Mouse (Mus musculus): ENCODE results near the gene Orc5. TPM values are rescaled to one million over a fixed set of nuclear protein-coding genes. Genes with fewer than 3 reads are reported as not detected.
"Not testable (repeated sequence)": the region's sequence is repeated elsewhere in the genome, so short reads cannot be mapped to it uniquely, and the experiment has no call there.

Orc5 gene
- polyA plus RNA-seq, 1 experiment: 0.69 TPM

DNA sequence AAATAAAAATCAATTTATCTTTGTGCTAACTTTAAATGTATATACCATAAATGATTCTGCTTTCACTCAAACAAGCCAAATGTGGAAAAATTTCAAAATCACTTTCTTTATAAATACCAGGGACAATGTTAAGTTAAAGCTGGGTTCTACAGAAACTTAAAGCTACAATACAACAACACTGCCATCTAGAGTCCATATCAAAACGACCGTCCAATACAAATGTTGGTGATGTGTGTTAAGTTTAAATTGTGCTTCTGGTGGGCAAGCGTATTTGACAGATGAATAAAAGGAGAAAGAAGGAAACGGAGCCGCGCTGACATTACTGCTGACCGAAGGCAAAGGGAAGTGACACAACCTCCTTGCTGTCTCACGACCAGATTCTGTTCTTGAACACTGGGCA is 38.4 kb downstream of the Orc5 start:
- TF ChIP-seq GATA1 (IDR thresholded peaks at IDR 0.05; ENCODE audit: low read length): no peak
- TF ChIP-seq TAL1 (IDR thresholded peaks at IDR 0.05; ENCODE audit: low read length): no peak
- H3K27me3 ChIP-seq (ENCODE audit: control insufficient read depth): no peaks in the 10 kb centered on the region
- no peaks in the 10 kb centered on the region for H3K9me3 ChIP-seq (ENCODE audit: control insufficient read depth, low read length)
- H3K36me3 ChIP-seq (ENCODE audit: control insufficient read depth): peaks cover 66% of the 10 kb centered on the region
- H3K4me3 ChIP-seq (replicated peaks): no peak overlapping the region
- H3K4me1 ChIP-seq (ENCODE audit: control insufficient read depth): no peaks in the 10 kb centered on the region

DNA sequence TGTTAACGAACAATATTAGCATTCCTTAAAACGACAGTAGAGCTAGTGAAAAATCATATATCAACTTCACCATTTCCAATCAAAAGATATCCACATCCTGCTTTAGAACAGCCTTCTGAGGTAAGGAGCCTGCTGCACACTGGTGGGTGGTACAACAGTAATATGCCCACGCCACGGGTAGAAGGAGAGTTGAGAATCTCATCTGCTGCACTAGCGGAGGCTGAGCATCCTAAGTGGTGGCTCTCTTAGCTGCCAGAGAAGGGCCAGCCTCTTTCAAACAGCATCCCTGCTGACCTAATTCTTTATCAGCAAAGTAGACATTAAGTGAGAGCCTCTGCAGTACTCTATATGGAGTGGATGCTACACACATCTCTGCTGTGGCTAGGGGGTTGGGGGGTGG is 41.7 kb downstream of the Orc5 start:
- Histone ChIP-seq H3K27me3 (ENCODE audit: control insufficient read depth) (no peaks in the 10 kb centered on the region), H3K9me3 (ENCODE audit: control insufficient read depth, low read length) (no peaks in the 10 kb centered on the region), H3K36me3 (ENCODE audit: control insufficient read depth) (peaks cover 72% of the 10 kb centered on the region), H3K4me1 (ENCODE audit: control insufficient read depth) (no peaks in the 10 kb centered on the region), H3K4me3 (replicated peaks) (no peak overlapping the region)
- TF ChIP-seq GATA1 (IDR thresholded peaks at IDR 0.05; ENCODE audit: low read length) (no peak), TAL1 (IDR thresholded peaks at IDR 0.05; ENCODE audit: low read length) (no peak)

GRCm38 (mm10) chr5:22499437-22499836 is 50.8 kb downstream of the Orc5 start:
- Histone ChIP-seq H3K4me3 (replicated peaks) (no peak overlapping the region), H3K4me1 (ENCODE audit: control insufficient read depth) (no peaks in the 10 kb centered on the region), H3K36me3 (ENCODE audit: control insufficient read depth) (peaks cover 69% of the 10 kb centered on the region), H3K27me3 (ENCODE audit: control insufficient read depth) (no peaks in the 10 kb centered on the region), H3K9me3 (ENCODE audit: control insufficient read depth, low read length) (no peaks in the 10 kb centered on the region)
- TF ChIP-seq GATA1 (IDR thresholded peaks at IDR 0.05; ENCODE audit: low read length) (no peak), TAL1 (IDR thresholded peaks at IDR 0.05; ENCODE audit: low read length) (no peak)

DNA sequence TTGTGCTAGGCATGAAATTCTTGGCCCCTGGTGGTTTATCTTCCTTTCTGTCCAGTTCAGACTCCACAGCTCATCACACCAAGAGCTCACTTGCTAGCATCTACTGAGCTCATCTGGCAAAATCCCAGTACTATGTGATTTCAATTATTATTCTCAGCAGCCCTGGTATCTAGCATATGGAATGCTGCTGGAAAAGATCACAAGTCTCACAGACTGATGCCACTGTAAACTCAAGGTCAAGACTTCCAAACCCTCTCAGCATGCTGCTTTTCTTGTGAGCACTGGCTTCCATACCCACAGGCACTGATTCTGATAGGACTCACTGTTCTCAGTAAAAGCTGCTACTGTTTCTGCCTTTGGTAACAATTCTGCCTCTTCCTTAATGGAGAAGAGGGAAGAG is 59.1 kb downstream of the Orc5 start:
- TF ChIP-seq GATA1 (IDR thresholded peaks at IDR 0.05; ENCODE audit: low read length) (no peak), TAL1 (IDR thresholded peaks at IDR 0.05; ENCODE audit: low read length) (no peak)
- Histone ChIP-seq H3K4me3 (replicated peaks) (no peak overlapping the region), H3K27me3 (ENCODE audit: control insufficient read depth) (no peaks in the 10 kb centered on the region), H3K9me3 (ENCODE audit: control insufficient read depth, low read length) (no peaks in the 10 kb centered on the region), H3K4me1 (ENCODE audit: control insufficient read depth) (peaks cover 14% of the 10 kb centered on the region), H3K36me3 (ENCODE audit: control insufficient read depth) (peaks cover 58% of the 10 kb centered on the region)

DNA sequence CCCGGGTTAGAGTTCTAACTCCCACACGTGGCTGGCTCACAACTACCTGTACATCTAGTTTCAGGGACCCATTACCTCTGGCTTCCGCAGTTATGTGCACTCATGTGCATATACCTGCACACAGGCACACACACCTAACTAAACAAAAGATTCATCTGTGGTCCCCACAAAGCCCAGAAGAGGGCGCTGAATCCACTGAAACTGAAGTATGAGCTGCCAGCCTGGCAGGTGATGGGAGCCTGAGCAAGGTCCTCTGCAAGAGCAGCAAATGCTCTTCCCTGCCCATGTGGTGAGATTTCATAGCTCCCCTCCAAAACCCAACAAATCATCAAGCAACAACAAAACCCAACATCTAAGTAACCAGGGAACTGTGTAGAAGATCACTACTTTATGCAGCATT is 61.1 kb downstream of the Orc5 start:
- TF ChIP-seq GATA1 (IDR thresholded peaks at IDR 0.05; ENCODE audit: low read length) (no peak), TAL1 (IDR thresholded peaks at IDR 0.05; ENCODE audit: low read length) (no peak)
- Histone ChIP-seq H3K4me3 (replicated peaks) (no peak overlapping the region), H3K9me3 (ENCODE audit: control insufficient read depth, low read length) (no peaks in the 10 kb centered on the region), H3K36me3 (ENCODE audit: control insufficient read depth) (peaks cover 78% of the 10 kb centered on the region), H3K4me1 (ENCODE audit: control insufficient read depth) (peaks cover 22% of the 10 kb centered on the region), H3K27me3 (ENCODE audit: control insufficient read depth) (no peaks in the 10 kb centered on the region)

- Histone ChIP-seq H3K4me1 (ENCODE audit: control insufficient read depth) (peaks cover 22% of the 10 kb centered on the region), H3K9me3 (ENCODE audit: control insufficient read depth, low read length) (no peaks in the 10 kb centered on the region), H3K4me3 (replicated peaks) (no peak overlapping the region), H3K36me3 (ENCODE audit: control insufficient read depth) (peaks cover 87% of the 10 kb centered on the region), H3K27me3 (ENCODE audit: control insufficient read depth) (no peaks in the 10 kb centered on the region)
- TF ChIP-seq TAL1 (IDR thresholded peaks at IDR 0.05; ENCODE audit: low read length) (no peak), GATA1 (IDR thresholded peaks at IDR 0.05; ENCODE audit: low read length) (no peak)
These were observed 63.5 kb downstream of the Orc5 start for GRCm38 (mm10) chr5:22486601-22487206.

- Histone ChIP-seq H3K9me3 (ENCODE audit: control insufficient read depth, low read length) (no peaks in the 10 kb centered on the region), H3K36me3 (ENCODE audit: control insufficient read depth) (peaks cover 78% of the 10 kb centered on the region), H3K27me3 (ENCODE audit: control insufficient read depth) (no peaks in the 10 kb centered on the region), H3K4me1 (ENCODE audit: control insufficient read depth) (peaks cover 22% of the 10 kb centered on the region), H3K4me3 (replicated peaks) (no peak overlapping the region)
- TF ChIP-seq GATA1 (IDR thresholded peaks at IDR 0.05; ENCODE audit: low read length) (no peak), TAL1 (IDR thresholded peaks at IDR 0.05; ENCODE audit: low read length) (no peak)
These were observed 64.5 kb downstream of the Orc5 start for GRCm38 (mm10) chr5:22485764-22486163.

GRCm38 (mm10) chr5:22482567-22482966 is 67.7 kb downstream of the Orc5 start:
- TF ChIP-seq GATA1 (IDR thresholded peaks at IDR 0.05; ENCODE audit: low read length) (no peak), TAL1 (IDR thresholded peaks at IDR 0.05; ENCODE audit: low read length) (no peak)

DNA sequence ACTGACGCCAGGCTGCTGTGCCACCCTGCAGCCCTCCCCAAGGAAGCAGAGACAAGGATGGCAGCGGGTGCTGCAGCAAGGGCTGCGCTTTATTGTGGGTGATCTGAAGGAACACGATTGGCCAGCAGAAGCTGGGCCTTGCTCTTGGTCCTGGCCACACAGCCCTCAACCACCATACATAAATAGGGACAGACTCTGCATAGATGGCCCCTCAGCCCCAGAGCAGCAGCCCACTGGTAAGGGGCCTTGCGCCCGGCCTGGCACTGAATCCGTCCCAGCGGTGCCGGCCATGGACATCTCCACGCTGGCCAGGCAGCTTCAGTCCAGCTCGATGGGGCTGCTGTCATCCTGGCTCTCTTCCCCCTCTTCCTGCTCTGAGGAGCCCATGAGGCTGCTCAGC is 77.8 kb downstream of the Orc5 start:
- not testable (repeated sequence) for H3K27me3 ChIP-seq (ENCODE audit: control insufficient read depth); H3K36me3 ChIP-seq (ENCODE audit: control insufficient read depth); H3K4me3 ChIP-seq (replicated peaks)

More at GRCm38 (mm10) chr5:22482567-22482966, 67.7 kb downstream of the Orc5 start:
- H3K4me3 ChIP-seq (replicated peaks): no peak overlapping the region
- H3K27me3 ChIP-seq (ENCODE audit: control insufficient read depth): no peaks in the 10 kb centered on the region
- H3K36me3 ChIP-seq (ENCODE audit: control insufficient read depth): peaks cover 46% of the 10 kb centered on the region
- peaks cover 20% of the 10 kb centered on the region for H3K4me1 ChIP-seq (ENCODE audit: control insufficient read depth)
- no peaks in the 10 kb centered on the region for H3K9me3 ChIP-seq (ENCODE audit: control insufficient read depth, low read length)

GRCm38 (mm10) chr5:22471243-22471642 is 79.0 kb downstream of the Orc5 start:
- Histone ChIP-seq H3K36me3 (ENCODE audit: control insufficient read depth) (no peaks in the 10 kb centered on the region), H3K27me3 (ENCODE audit: control insufficient read depth) (no peaks in the 10 kb centered on the region), H3K4me1 (ENCODE audit: control insufficient read depth) (no peaks in the 10 kb centered on the region), H3K9me3 (ENCODE audit: control insufficient read depth, low read length) (no peaks in the 10 kb centered on the region), H3K4me3 (replicated peaks) (no peak overlapping the region)
- TF ChIP-seq GATA1 (IDR thresholded peaks at IDR 0.05; ENCODE audit: low read length) (no peak), TAL1 (IDR thresholded peaks at IDR 0.05; ENCODE audit: low read length) (no peak)

More for the DNA sequence above, 77.8 kb downstream of the Orc5 start:
- not testable (repeated sequence) for H3K4me1 ChIP-seq (ENCODE audit: control insufficient read depth); H3K9me3 ChIP-seq (ENCODE audit: control insufficient read depth, low read length)
